Mouse (Mus musculus) forebrain, embryonic 10.5 days (tissue): ENCODE results near the gene BC028528. TPM values are rescaled to one million over a fixed set of nuclear protein-coding genes. Genes with fewer than 3 reads are reported as not detected.
"Not testable (repeated sequence)": the region's sequence is repeated elsewhere in the genome, so short reads cannot be mapped to it uniquely, and the experiment has no call there.

ENCODE experiments used
- DNase-seq: peaks from one replicate; pipeline ENCODE4 v3.0.0-alpha.2; 2017; ENCODE audit warnings: low spot score; ENCODE audit errors: extremely low spot score
- H3K27ac ChIP-seq: fragments of 300-500 bp; sonication (generic); 2 replicates; pipeline ENCODE4 v1.5.1; 2016; ENCODE audit warnings: mild to moderate bottlenecking
- H3K27me3 ChIP-seq: fragments of 300-500 bp; sonication (generic); 2 replicates; pipeline ENCODE4 v1.6.1; 2016; ENCODE audit warnings: mild to moderate bottlenecking; ENCODE audit not compliant: poor library complexity, severe bottlenecking
- H3K36me3 ChIP-seq: fragments of 300-500 bp; sonication (generic); replicated peaks from 2 replicates; pipeline ENCODE4 v1.6.1; 2016; ENCODE audit warnings: mild to moderate bottlenecking, moderate library complexity
- H3K4me1 ChIP-seq: fragments of 300-500 bp; sonication (generic); 2 replicates; pipeline ENCODE4 v1.6.1; 2016
- H3K4me3 ChIP-seq: fragments of 300-500 bp; sonication (generic); 2 replicates; pipeline ENCODE4 v1.5.1; 2016; ENCODE audit warnings: mild to moderate bottlenecking, moderate library complexity
- H3K9me3 ChIP-seq: fragments of 300-500 bp; sonication (generic); 2 replicates; pipeline ENCODE4 v1.6.1; 2016; ENCODE audit warnings: mild to moderate bottlenecking, moderate library complexity
- WGBS: fragments of 180-500 bp; shearing (Covaris S2); methylation state at CpG from one replicate; pipeline ENCODE4 v1.1.7; 2016; 5-methylcytosine and 5-hydroxymethylcytosine counted together
- polyA plus RNA-seq: library from polyadenylated mRNA; unstranded; fragments of >200 nt; fragmentation: Nextera tagmentation; extraction: Ambion mirVana; gene quantifications from 2 replicates; pipeline ENCODE4 v1.2.1, GENCODE M21; 2016

Gene BC028528
- polyA plus RNA-seq, 1 experiment from 2014 or later: 7.2 TPM

DNA sequence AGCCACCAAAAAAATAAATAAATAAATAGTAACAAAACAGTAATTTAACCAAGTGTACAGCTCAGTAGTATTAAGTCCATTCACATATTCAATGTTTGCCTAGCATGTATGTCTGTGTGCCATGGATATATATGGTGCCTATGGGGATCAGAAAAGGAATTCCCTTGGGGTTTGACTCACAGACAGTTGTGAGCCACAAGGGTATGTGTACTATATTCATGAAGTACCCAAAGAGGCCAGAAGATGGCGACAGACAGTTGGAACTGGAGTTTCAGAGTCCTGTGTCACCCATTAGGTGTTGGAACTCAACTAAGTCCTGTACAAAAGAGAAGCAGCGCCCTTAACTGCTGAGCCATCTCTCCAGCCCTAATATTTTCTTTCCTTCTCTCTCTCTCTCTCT lies 30.0 kb downstream of the BC028528 start:
- Histone ChIP-seq H3K36me3 (peaks cover 52% of the 10 kb centered on the region), H3K27ac (no peak overlapping the region), H3K4me1 (no peaks in the 10 kb centered on the region), H3K4me3 (no peak overlapping the region), H3K9me3 (no peaks in the 10 kb centered on the region), H3K27me3 (no peaks in the 10 kb centered on the region)
- peak; percentile 41 for DNase-seq
- 22% methylated on average over 2 of the region's 2 CpGs for WGBS

DNA sequence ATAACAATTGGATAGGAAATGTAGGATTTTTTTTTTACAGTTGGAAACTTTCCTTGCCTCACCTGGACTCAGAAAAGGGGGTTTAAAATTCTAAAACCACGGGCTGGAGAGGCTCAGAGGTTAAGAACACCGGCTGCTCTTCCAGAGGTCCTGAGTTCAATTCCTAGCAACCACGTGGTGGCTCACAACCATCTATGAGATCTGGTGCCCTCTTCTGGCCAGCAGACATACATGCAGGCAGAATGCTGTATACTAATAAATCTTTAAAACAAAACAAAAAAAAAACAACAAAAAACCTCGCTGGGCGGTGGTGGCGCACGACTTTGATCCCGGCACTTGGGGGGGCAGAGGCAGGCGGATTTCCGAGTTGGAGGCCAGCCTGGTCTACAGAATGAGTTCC lies 30.6 kb downstream of the BC028528 start:
- H3K9me3 ChIP-seq: no peaks in the 10 kb centered on the region
- WGBS: 80% methylated on average over 10 of the region's 10 CpGs
- DNase-seq: no peak
- H3K4me3 ChIP-seq: no peak overlapping the region
- H3K27ac ChIP-seq: no peak overlapping the region
- peaks cover 47% of the 10 kb centered on the region for H3K36me3 ChIP-seq
- H3K4me1 ChIP-seq: peaks cover 2% of the 10 kb centered on the region
- no peaks in the 10 kb centered on the region for H3K27me3 ChIP-seq

DNA sequence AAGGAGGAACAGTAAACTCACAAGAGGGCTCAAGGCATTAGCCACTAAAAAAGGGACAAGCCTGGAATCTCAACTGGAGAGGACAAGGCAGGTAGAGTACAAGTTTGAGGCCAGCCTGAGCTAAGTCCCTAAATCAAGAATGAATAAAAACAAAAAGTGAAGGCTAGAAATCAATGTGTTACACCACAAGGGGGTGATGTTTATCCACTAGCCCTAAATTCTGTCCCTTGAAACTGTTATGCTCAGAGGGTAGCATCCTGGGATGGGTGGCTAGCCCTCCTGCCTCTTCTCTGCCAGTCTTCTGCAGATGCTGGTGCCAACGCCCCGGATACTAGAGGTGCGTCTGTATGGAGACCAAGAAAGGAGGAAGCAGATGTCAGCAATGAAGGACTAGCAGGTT lies 31.5 kb downstream of the BC028528 start:
- no peaks in the 10 kb centered on the region for H3K27me3 ChIP-seq
- no peaks in the 10 kb centered on the region for H3K9me3 ChIP-seq
- peaks cover 39% of the 10 kb centered on the region for H3K36me3 ChIP-seq
- DNase-seq: no peak
- peaks cover 6% of the 10 kb centered on the region for H3K4me1 ChIP-seq
- no peak overlapping the region for H3K4me3 ChIP-seq
- no peak overlapping the region for H3K27ac ChIP-seq
- 94% methylated on average over 3 of the region's 3 CpGs for WGBS

DNA sequence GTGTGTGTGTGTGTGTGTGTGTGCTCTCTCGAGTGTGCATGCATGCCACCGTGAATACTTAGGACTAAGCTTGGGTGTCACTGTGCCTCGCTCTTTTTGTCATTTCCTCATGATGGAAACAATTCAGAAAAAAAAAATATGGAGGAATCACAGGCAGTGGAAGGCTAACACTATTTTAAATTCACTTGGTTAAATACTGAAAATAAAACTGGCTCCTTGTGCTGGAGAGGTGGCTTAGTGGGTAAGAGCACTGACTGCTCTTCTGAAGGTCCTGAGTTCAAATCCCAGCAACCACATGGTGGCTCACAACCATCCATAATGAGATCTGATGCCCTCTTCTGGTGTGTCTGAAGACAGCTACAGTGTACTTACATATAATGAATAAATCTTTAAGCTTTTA lies 33.5 kb downstream of the BC028528 start:
- H3K4me3 ChIP-seq, H3K27ac ChIP-seq, DNase-seq, H3K27me3 ChIP-seq, H3K9me3 ChIP-seq: not testable (repeated sequence)
- peaks cover 15% of the 10 kb centered on the region for H3K4me1 ChIP-seq
- WGBS: 98% methylated on average over 3 of the region's 3 CpGs
- peaks cover 24% of the 10 kb centered on the region for H3K36me3 ChIP-seq

DNA sequence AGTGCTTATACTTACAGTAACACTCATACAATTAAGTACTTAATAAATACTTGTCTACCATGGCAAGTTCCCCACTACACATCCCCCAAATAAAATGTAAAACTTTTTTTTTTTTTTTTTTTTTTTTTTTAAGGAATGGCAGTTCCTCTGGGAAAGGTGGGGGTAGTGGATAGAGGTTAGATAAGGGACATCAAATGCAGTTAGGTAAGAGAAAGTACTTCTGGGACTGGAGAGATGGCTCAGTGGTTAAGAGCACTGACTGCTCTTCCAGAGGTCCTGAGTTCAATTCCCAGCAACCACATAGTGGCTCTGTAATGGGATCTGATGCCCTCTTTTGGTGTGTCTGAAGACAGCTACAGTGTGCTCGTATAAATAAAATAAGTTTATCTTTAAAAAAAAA lies 34.8 kb downstream of the BC028528 start:
- H3K4me3 ChIP-seq: not testable (repeated sequence)

DNA sequence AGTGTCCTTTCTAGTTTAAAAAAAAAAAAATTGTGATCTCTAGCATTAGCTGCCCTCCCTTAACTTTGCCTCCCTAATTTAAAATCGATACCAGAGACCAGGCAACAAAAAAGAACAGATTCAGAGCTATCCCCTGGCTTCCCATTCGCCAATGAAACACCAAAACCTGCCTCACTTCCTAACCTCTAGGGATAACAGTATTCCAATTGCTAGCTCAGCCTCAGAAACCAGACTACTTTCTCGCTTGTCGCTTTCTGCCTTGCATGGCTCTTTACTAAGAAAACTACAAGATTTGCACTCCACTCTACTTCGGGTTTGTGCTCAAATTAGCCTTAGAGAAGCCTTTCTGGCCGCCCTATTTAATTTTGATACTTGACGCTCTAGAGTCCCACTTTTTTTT lies 35.7 kb downstream of the BC028528 start:
- 30% methylated on average over 7 of the region's 7 CpGs for WGBS
- Histone ChIP-seq H3K9me3 (no peaks in the 10 kb centered on the region), H3K27ac (peak overlapping the region; percentile 93), H3K4me1 (peaks cover 15% of the 10 kb centered on the region), H3K4me3 (peak overlapping the region; percentile 82), H3K27me3 (no peaks in the 10 kb centered on the region), H3K36me3 (peaks cover 26% of the 10 kb centered on the region)
- peak; percentile 18 for DNase-seq

More for the DNA sequence above, 34.8 kb downstream of the BC028528 start:
- H3K27ac ChIP-seq, DNase-seq, H3K9me3 ChIP-seq, H3K27me3 ChIP-seq: not testable (repeated sequence)
- Histone ChIP-seq H3K36me3 (peaks cover 26% of the 10 kb centered on the region), H3K4me1 (peaks cover 15% of the 10 kb centered on the region)
- 96% methylated on average over 1 of the region's 1 CpGs for whole genome bisulfite sequencing

DNA sequence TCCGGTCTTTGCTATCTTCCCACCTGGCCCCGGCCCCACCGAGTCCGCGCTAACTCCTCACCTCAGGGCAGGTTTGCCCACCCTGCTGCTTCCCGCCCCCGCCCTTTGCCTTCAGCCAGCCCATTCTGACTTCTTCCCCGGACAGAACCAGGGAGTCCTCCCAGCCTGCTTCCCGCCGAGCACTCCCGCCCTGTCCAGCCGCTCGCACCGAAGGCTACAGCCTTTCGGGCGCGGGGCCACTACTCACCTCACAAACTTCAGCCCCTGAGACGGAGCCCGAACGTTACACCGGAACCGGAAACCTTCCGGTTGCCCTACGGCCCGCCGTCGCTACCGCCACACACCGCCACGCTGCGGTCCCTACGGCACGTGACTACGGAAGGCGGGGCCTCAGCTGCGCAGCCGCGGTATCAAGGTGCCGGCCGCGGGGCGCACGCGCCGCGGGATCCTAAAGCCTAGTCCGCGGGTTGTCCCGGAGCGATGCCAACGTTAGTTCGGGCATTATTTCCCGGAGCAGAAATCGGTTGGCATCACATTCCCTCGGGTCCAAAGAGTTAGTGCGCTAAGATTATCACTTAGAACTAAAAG lies 36.2 kb downstream of the BC028528 start, which contains the start of gene Prpf3:
Gene Prpf3 (minus strand): TSS at position 384 of the 588 bp plus-strand sequence.
- Histone ChIP-seq H3K27me3 (no peaks in the 10 kb centered on the region), H3K27ac (peak within 1 kb of the TSS; percentile 93), H3K4me1 (peaks cover 15% of the 10 kb centered on the region), H3K9me3 (no peaks in the 10 kb centered on the region), H3K36me3 (peaks cover 31% of the 10 kb centered on the region), H3K4me3 (peak within 1 kb of the TSS; percentile 82)
- peak; percentile 93 for DNase-seq
- under 1% methylated on average over 56 of the region's 56 CpGs for WGBS

DNA sequence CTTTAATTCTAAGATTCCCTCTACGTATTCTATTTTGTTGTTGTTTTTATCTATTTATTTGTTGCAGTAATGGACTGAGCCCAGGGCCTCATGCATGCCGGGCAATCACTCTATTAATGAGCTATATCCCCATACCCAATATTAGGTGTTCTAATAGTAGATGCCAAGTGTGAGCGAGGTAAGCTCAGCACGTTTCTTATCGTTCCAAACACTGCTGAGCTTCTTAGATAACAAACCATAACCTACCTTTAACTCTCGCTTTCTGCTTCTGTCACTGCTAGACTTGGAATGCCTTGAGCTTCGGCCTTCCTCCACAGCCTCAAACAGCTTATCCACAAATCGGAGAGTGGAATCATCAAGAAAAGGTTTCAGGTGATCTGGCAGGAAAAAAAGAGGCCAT lies 40.5 kb downstream of the BC028528 start:
- Histone ChIP-seq H3K27me3 (no peaks in the 10 kb centered on the region), H3K36me3 (peaks cover 74% of the 10 kb centered on the region)
- 92% methylated on average over 8 of the region's 8 CpGs for WGBS

DNA sequence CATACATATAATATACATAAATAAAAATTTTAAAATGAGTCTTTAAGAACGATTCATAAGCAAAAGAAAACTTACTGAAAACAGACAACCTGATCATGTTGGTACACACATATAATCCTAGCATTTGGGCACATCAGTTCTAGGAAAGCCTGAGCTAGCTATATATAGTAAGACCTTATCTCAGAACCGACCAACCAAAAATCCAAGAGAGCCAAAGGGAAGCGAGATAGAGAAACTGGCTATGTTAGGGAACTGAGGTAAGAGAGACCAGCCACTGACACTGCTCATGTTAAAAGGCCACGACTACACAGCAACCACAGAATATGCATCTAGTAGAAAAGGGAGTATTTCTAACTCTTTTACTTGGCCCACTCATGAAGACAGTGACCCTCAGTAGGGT lies 41.2 kb downstream of the BC028528 start:
- DNase-seq: no peak
- no peak overlapping the region for H3K27ac ChIP-seq
- peaks cover 8% of the 10 kb centered on the region for H3K4me1 ChIP-seq
- 93% methylated on average over 4 of the region's 4 CpGs for WGBS
- H3K4me3 ChIP-seq: no peak overlapping the region
- H3K9me3 ChIP-seq: no peaks in the 10 kb centered on the region
- H3K27me3 ChIP-seq: no peaks in the 10 kb centered on the region
- H3K36me3 ChIP-seq: peaks cover 81% of the 10 kb centered on the region

More for the DNA sequence above, 40.5 kb downstream of the BC028528 start:
- Histone ChIP-seq H3K9me3 (no peaks in the 10 kb centered on the region), H3K4me1 (peaks cover 13% of the 10 kb centered on the region), H3K27ac (no peak overlapping the region), H3K4me3 (no peak overlapping the region)
- DNase-seq: no peak

DNA sequence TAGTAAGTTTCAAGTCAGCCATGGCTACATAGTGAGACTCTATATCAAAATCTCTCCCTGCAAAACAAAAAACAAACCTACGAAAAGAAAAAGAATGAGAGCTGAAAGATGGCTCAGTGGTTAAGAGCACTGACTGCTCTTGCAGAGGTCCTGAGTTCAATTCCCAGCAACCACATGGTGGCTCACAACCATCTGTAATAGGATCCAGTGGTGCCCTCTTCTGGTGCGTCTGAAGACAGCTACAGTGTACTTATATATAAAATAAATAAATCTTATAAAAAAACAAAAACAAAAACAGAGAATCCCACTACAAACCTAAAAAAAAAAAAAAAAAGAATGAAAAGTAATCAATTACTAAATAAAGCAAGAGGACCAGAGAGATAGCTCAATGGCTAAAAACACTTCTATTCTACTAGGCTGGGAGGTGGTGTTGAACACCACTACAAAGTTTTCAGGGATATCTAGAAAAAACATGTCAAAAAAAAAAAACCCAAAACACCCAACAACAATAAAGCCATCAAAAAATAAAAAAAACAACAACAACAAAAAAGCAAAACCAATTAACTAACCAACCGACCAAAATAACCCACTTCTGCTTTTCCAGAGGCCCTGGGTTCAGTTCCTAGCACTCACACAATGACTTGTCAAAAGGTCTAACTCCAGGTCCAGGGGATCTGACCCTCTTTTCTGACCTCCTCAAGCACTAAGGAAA lies 49.1 kb downstream of the BC028528 start:
- Histone ChIP-seq H3K27ac (no peak overlapping the region), H3K27me3 (no peaks in the 10 kb centered on the region), H3K9me3 (no peaks in the 10 kb centered on the region), H3K4me3 (no peak overlapping the region), H3K36me3 (peaks cover 100% of the 10 kb centered on the region), H3K4me1 (no peaks in the 10 kb centered on the region)
- no peak for DNase-seq
- WGBS: 85% methylated on average over 3 of the region's 3 CpGs

DNA sequence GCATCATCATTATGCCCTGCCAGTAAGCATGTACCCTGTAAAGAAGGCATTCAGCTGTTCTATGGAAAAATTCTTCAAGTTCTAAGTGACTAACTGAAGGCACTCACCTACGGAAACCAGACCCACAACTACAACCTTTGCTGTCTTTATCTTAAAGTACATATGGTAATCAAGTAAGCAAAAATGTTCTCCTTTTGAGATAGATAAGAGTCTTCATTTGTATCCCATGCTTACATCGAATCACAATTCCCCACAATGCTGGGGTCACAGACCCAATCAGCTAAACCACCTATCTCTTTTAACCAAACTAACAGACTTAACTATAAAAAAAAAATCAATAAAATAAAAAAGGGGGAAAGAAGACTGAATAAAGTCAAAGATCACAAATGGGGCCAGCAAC lies 52.6 kb downstream of the BC028528 start:
- WGBS: 95% methylated on average over 2 of the region's 2 CpGs
- Histone ChIP-seq H3K27ac (no peak overlapping the region), H3K36me3 (peaks cover 99% of the 10 kb centered on the region), H3K4me3 (no peak overlapping the region), H3K9me3 (no peaks in the 10 kb centered on the region), H3K4me1 (no peaks in the 10 kb centered on the region), H3K27me3 (no peaks in the 10 kb centered on the region)
- no peak for DNase-seq
